Mouse (Mus musculus) hindbrain, embryonic 13.5 days (tissue): ENCODE results near the gene Mpdu1. TPM values are rescaled to one million over a fixed set of nuclear protein-coding genes. Genes with fewer than 3 reads are reported as not detected.
"Not testable (repeated sequence)": the region's sequence is repeated elsewhere in the genome, so short reads cannot be mapped to it uniquely, and the experiment has no call there.

Experiments
- ATAC-seq: fragments of 200-750 bp; cut with Nextera tagmentation; 2 replicates; pipeline ENCODE4 v1.8.0; 2017; ENCODE audit warnings: moderate TSS enrichment; ENCODE audit not compliant: low FRiP score
- H3K27ac ChIP-seq: fragments of 300-500 bp; sonication (generic); 2 replicates; pipeline ENCODE4 v1.5.1; 2015; ENCODE audit warnings: inconsistent platforms, mild to moderate bottlenecking, moderate library complexity
- H3K27me3 ChIP-seq: fragments of 300-500 bp; sonication (generic); 2 replicates; pipeline ENCODE4 v1.6.1; 2015; ENCODE audit warnings: mild to moderate bottlenecking, inconsistent platforms
- H3K36me3 ChIP-seq: fragments of 300-500 bp; sonication (generic); 2 replicates; pipeline ENCODE4 v1.6.1; 2015; ENCODE audit warnings: mild to moderate bottlenecking, inconsistent platforms
- H3K4me1 ChIP-seq: fragments of 300-500 bp; sonication (generic); replicated peaks from 2 replicates; pipeline ENCODE4 v1.6.1; 2015; ENCODE audit warnings: inconsistent platforms
- H3K4me2 ChIP-seq: fragments of 300-500 bp; sonication (generic); 2 replicates; pipeline ENCODE4 v1.6.1; 2015; ENCODE audit warnings: inconsistent platforms, mild to moderate bottlenecking, moderate library complexity
- H3K4me3 ChIP-seq: fragments of 300-500 bp; sonication (generic); 2 replicates; pipeline ENCODE4 v1.5.1; 2015; ENCODE audit warnings: mild to moderate bottlenecking, inconsistent platforms
- H3K9ac ChIP-seq: fragments of 300-500 bp; sonication (generic); 2 replicates; pipeline ENCODE4 v1.6.1; 2015; ENCODE audit warnings: mild to moderate bottlenecking, inconsistent platforms
- H3K9me3 ChIP-seq: fragments of 300-500 bp; sonication (generic); 2 replicates; pipeline ENCODE4 v1.6.1; 2016; ENCODE audit warnings: inconsistent platforms
- WGBS: fragments of 180-500 bp; shearing (Covaris S2); methylation state at CpG from one replicate; pipeline ENCODE4 v1.1.7; 2015; 5-methylcytosine and 5-hydroxymethylcytosine counted together
- polyA plus RNA-seq: library from polyadenylated mRNA; unstranded; fragments of >200 nt; fragmentation: Nextera tagmentation; extraction: Ambion mirVana; gene quantifications from 2 replicates; pipeline ENCODE4 v1.2.1, GENCODE M21; 2015

Mpdu1 gene
- polyA plus RNA-seq = 95.0 and 104 TPM in 2 replicates

GRCm38 (mm10) chr11:69662213-69662966 lies at the start of gene Mpdu1:
Gene Mpdu1, minus strand, starts transcription at chr11:69662642.
- peak within 1 kb of the TSS; percentile 74 for H3K9ac ChIP-seq
- peak within 1 kb of the TSS; percentile 61 for H3K4me2 ChIP-seq
- H3K9me3 ChIP-seq = no peaks in the 10 kb centered on the region
- peaks cover 27% of the 10 kb centered on the region for H3K4me1 ChIP-seq
- H3K27me3 ChIP-seq = no peaks in the 10 kb centered on the region
- peak within 1 kb of the TSS; percentile 97 for H3K27ac ChIP-seq
- H3K36me3 ChIP-seq = peaks cover 57% of the 10 kb centered on the region
- peak within 1 kb of the TSS; percentile 55 for H3K4me3 ChIP-seq
- ATAC-seq = peak; percentile 97
- 1% methylated on average over 48 of the region's 48 CpGs for WGBS

GRCm38 (mm10) chr11:69711082-69711481 lies 48.6 kb upstream of the Mpdu1 start:
- WGBS = 84% methylated on average over 2 of the region's 2 CpGs
- no peak overlapping the region for H3K4me3 ChIP-seq
- H3K9me3 ChIP-seq = no peaks in the 10 kb centered on the region
- H3K4me2 ChIP-seq = no peak overlapping the region
- H3K27ac ChIP-seq = no peak overlapping the region
- H3K4me1 ChIP-seq = peaks cover 6% of the 10 kb centered on the region; the same call in 1 of the 2 replicates
- H3K27me3 ChIP-seq = no peaks in the 10 kb centered on the region
- H3K36me3 ChIP-seq = no peaks in the 10 kb centered on the region
- no peak for ATAC-seq
- no peak overlapping the region for H3K9ac ChIP-seq

DNA sequence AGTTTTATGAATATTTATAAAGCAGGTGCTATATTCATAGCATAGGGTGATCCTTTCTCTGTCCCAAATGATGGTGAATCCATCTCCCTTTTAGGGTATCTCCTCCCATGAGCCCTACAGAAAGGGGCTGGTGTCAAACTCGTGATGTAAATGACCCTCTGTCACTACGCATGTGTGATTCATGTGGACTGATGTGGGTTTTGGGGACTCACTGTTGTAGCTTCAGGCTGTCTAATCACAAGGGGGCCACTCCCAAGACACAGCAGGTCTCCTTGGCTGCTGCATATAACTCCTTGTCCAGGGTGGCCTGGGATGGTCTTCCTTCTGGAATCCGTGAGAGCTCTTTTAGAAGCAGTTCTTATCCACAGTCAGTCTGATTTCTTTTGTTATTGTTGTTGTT lies 48.0 kb upstream of the Mpdu1 start:
- 77% methylated on average over 3 of the region's 3 CpGs for WGBS

GRCm38 (mm10) chr11:69709554-69710446 lies 47.4 kb upstream of the Mpdu1 start:
- WGBS = 61% methylated on average over 11 of the region's 11 CpGs
- Histone ChIP-seq H3K4me2 (no peak overlapping the region), H3K27ac (no peak overlapping the region), H3K27me3 (no peaks in the 10 kb centered on the region), H3K36me3 (no peaks in the 10 kb centered on the region), H3K9ac (no peak overlapping the region), H3K9me3 (no peaks in the 10 kb centered on the region), H3K4me1 (peaks cover 3% of the 10 kb centered on the region; the same call in 1 of the 2 replicates), H3K4me3 (no peak overlapping the region)
- ATAC-seq = no peak

More for the DNA sequence above, 48.0 kb upstream of the Mpdu1 start:
- Histone ChIP-seq H3K9me3 (no peaks in the 10 kb centered on the region), H3K27me3 (no peaks in the 10 kb centered on the region), H3K36me3 (no peaks in the 10 kb centered on the region), H3K4me3 (no peak overlapping the region), H3K27ac (no peak overlapping the region), H3K4me2 (no peak overlapping the region), H3K9ac (no peak overlapping the region), H3K4me1 (peaks cover 3% of the 10 kb centered on the region; the same call in 1 of the 2 replicates)
- ATAC-seq = no peak

GRCm38 (mm10) chr11:69708614-69709265 lies 46.3 kb upstream of the Mpdu1 start:
- Histone ChIP-seq H3K9me3 (no peaks in the 10 kb centered on the region), H3K27me3 (no peaks in the 10 kb centered on the region), H3K4me2 (no peak overlapping the region), H3K9ac (no peak overlapping the region), H3K4me3 (no peak overlapping the region), H3K27ac (no peak overlapping the region), H3K4me1 (peaks cover 3% of the 10 kb centered on the region; the same call in 1 of the 2 replicates), H3K36me3 (no peaks in the 10 kb centered on the region)
- ATAC-seq = no peak
- 79% methylated on average over 3 of the region's 3 CpGs for WGBS

DNA sequence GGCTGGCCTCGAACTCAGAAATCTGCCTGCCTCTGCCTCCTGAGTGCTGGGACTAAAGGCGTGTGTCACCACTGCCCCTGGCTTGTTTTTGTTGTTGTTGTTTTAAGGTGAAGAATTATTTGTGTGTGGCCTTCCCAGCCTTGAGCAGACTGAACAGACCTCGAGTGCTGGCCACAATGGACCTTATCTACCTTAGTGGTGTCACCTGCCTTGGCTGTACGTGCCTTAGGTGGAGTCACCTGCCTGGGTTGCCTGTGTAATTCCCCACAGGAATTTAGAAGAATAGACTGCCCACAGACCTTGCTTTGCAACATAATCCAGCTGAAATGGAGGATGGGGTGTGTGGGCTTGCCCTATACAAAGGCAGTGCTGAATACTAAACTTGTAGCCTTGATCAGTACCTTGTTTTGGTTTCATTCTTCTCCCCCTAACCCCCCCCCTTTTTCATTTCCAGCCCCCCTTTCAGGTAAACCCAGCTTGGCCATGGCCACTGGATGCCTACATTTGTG lies 45.5 kb upstream of the Mpdu1 start:
- no peaks in the 10 kb centered on the region for H3K9me3 ChIP-seq
- H3K4me3 ChIP-seq = no peak overlapping the region
- no peak overlapping the region for H3K27ac ChIP-seq
- WGBS = 87% methylated on average over 4 of the region's 4 CpGs
- peaks cover 3% of the 10 kb centered on the region; the same call in 1 of the 2 replicates for H3K4me1 ChIP-seq
- ATAC-seq = no peak
- no peaks in the 10 kb centered on the region for H3K27me3 ChIP-seq
- no peak overlapping the region for H3K4me2 ChIP-seq
- H3K36me3 ChIP-seq = no peaks in the 10 kb centered on the region
- H3K9ac ChIP-seq = no peak overlapping the region

GRCm38 (mm10) chr11:69707480-69707847 lies 45.0 kb upstream of the Mpdu1 start:
- Histone ChIP-seq H3K27ac (no peak overlapping the region), H3K4me1 (peaks cover 3% of the 10 kb centered on the region; the same call in 1 of the 2 replicates), H3K9me3 (no peaks in the 10 kb centered on the region), H3K4me2 (no peak overlapping the region), H3K4me3 (no peak overlapping the region), H3K9ac (no peak overlapping the region), H3K27me3 (no peaks in the 10 kb centered on the region), H3K36me3 (no peaks in the 10 kb centered on the region)
- WGBS = 80% methylated on average over 4 of the region's 4 CpGs
- ATAC-seq = no peak

DNA sequence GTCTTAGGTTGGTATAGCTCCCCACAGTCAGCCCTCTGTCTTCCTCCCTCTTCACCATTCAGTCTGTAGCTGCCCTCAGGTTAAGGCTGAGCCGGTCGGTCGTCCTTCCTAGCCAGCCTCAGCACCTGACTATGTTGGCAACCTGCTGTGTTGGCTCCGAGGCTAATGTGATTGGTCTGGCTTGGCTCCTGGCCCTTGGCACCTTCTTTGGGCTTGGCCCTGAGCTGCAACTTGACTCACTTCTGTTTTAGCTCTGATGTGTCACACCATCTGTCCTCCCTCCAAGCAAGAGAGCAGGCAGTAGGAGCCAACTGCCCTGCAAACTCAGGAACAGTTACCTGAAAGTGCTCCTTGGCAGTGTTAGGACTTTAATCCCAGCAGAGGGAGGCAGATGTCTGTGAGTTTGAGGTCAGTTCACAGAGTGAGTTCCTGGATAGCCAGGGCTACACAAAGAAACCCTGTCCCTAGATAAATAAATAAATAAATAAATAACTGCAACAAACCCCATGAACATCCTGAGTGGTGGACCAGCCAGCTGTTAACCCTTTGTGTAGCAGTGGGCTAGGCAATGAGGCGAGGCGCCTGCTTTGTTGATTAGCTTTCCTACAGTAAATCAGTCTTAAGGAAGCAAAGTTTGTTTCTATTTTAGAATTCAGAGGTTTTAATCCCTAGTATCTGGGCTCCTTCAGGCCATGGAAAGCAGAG lies 44.5 kb upstream of the Mpdu1 start:
- H3K27me3 ChIP-seq = no peaks in the 10 kb centered on the region
- no peaks in the 10 kb centered on the region for H3K9me3 ChIP-seq
- H3K4me1 ChIP-seq = peaks cover 3% of the 10 kb centered on the region; the same call in 1 of the 2 replicates
- H3K36me3 ChIP-seq = no peaks in the 10 kb centered on the region
- H3K27ac ChIP-seq = no peak overlapping the region
- H3K4me3 ChIP-seq = no peak overlapping the region
- no peak overlapping the region for H3K9ac ChIP-seq
- no peak overlapping the region for H3K4me2 ChIP-seq
- ATAC-seq = no peak
- WGBS = 49% methylated on average over 6 of the region's 6 CpGs

GRCm38 (mm10) chr11:69704613-69705010 lies 42.2 kb upstream of the Mpdu1 start:
- no peak overlapping the region for H3K27ac ChIP-seq
- H3K4me3 ChIP-seq = no peak overlapping the region
- no peak for ATAC-seq
- no peak overlapping the region for H3K9ac ChIP-seq
- 50% methylated on average over 2 of the region's 2 CpGs for WGBS
- no peaks in the 10 kb centered on the region for H3K36me3 ChIP-seq
- H3K27me3 ChIP-seq = peaks cover 4% of the 10 kb centered on the region; the same call in 1 of the 2 replicates
- no peaks in the 10 kb centered on the region for H3K9me3 ChIP-seq
- H3K4me2 ChIP-seq = no peak overlapping the region
- peaks cover under 1% of the 10 kb centered on the region; the same call in 1 of the 2 replicates for H3K4me1 ChIP-seq

GRCm38 (mm10) chr11:69703814-69704612 lies 41.6 kb upstream of the Mpdu1 start:
- Histone ChIP-seq H3K36me3 (no peaks in the 10 kb centered on the region), H3K4me3 (no peak overlapping the region), H3K27me3 (peaks cover 4% of the 10 kb centered on the region; the same call in 1 of the 2 replicates), H3K9ac (no peak overlapping the region), H3K9me3 (no peaks in the 10 kb centered on the region), H3K4me2 (no peak overlapping the region), H3K27ac (no peak overlapping the region), H3K4me1 (no peaks in the 10 kb centered on the region)
- no peak for ATAC-seq
- 72% methylated on average over 8 of the region's 8 CpGs for WGBS

DNA sequence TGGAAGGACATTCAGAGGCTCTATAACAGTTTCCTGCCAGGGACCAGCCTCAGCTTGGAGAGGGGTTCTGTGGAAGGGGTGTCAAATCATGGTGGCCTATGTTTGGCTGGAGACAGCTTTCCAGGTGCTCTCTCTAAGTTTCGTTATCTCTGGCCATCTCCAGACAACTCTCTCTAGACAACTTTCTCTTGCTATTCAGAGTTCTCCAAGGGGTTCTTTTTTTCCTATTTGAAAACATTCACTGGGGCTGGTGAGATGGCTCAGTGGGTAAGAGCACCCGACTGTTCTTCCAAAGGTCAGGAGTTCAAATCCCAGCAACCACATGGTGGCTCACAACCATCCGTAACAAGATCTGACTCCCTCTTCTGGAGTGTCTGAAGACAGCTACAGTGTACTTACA lies 40.9 kb upstream of the Mpdu1 start:
- H3K4me1 ChIP-seq, H3K4me2 ChIP-seq, H3K27ac ChIP-seq, H3K9ac ChIP-seq, H3K4me3 ChIP-seq, ATAC-seq, H3K9me3 ChIP-seq, H3K36me3 ChIP-seq, H3K27me3 ChIP-seq: not testable (repeated sequence)
- WGBS = 69% methylated on average over 3 of the region's 3 CpGs
